34 mouse cellular contexts compared by ENCODE assay signal in the genomic region with DNA sequence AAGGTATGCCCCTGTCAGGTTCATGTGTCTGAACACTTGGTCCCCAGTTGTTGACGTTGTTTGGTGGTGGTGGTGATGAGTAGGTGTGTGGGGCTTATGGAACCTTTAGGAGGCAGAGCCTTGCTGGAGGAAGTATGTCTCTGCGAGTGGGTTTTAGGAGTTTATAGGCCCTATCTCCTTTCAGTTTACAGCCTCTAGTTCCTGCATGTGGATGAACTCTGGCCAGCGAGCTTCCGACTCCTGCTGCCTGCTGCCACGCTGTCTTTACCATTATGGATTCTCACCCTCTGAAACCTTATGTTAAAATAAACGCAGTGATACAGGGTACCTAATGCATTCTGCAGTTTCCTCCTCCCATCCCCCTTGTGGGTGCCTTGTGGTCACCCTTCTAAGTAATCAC. TPM values are rescaled to one million over a fixed set of nuclear protein-coding genes. Genes with fewer than 3 reads are reported as not detected.
"Had no signal": no experiment of that assay in that cellular context is flagged by ENCODE, and none has a peak within 500 bp of the region (broad histone marks: within the 10 kb centered on the region; RNA-seq: fewer than 3 reads in every experiment).

No protein-coding gene starts in this region.

- H3K27ac ChIP-seq: heart, embryonic 10.5 days; heart, embryonic 13.5 days; heart, embryonic 15.5 days; hindbrain, embryonic 10.5 days; hindbrain, embryonic 12.5 days; hindbrain, embryonic 13.5 days; hindbrain, embryonic 14.5 days; hindbrain, embryonic 15.5 days; hindbrain, postnatal 0 days; kidney, embryonic 15.5 days; kidney, postnatal 0 days; layer of hippocampus, adult 2 months; left cerebral cortex, adult 2 months had no signal

- H3K4me2 ChIP-seq: heart, embryonic 11.5 days; heart, embryonic 12.5 days; heart, embryonic 13.5 days; heart, embryonic 15.5 days; hindbrain, embryonic 12.5 days; hindbrain, embryonic 13.5 days; hindbrain, embryonic 14.5 days; hindbrain, embryonic 15.5 days; kidney, embryonic 15.5 days had no signal

- H3K9ac ChIP-seq: heart, embryonic 12.5 days; heart, embryonic 13.5 days; heart, embryonic 15.5 days; hindbrain, embryonic 12.5 days; hindbrain, embryonic 13.5 days; hindbrain, embryonic 14.5 days; hindbrain, embryonic 15.5 days; kidney, embryonic 15.5 days had no signal

- H3K36me3 ChIP-seq: heart, embryonic 10.5 days; heart, embryonic 12.5 days; heart, embryonic 13.5 days; heart, embryonic 15.5 days; hindbrain, embryonic 10.5 days; hindbrain, embryonic 12.5 days; hindbrain, embryonic 13.5 days; hindbrain, embryonic 15.5 days; kidney, embryonic 15.5 days had no signal

- DNase-seq: heart, postnatal 10 days; heart, postnatal 14 days; heart, postnatal 36 days; heart, postnatal 4 days; kidney, adult 11 months; kidney, adult 18-20 months; kidney, adult 8-10 months; kidney, adult 9 months; kidney, postnatal 10 days; kidney, postnatal 14 days; kidney, postnatal 25 days; kidney, postnatal 36 days; kidney, postnatal 4 days; layer of hippocampus, adult 9-11 months; layer of hippocampus, postnatal 36 days had no signal

- ATAC-seq: hindbrain, embryonic 16.5 days; hindbrain, postnatal 0 days; inflammation-experienced regulatory T-cells, adult 6 months; intestine, postnatal 0 days had no signal

- H3K4me3 ChIP-seq: heart, embryonic 10.5 days; heart, embryonic 12.5 days; heart, embryonic 13.5 days; heart, embryonic 15.5 days; hindbrain, embryonic 10.5 days; hindbrain, embryonic 12.5 days; hindbrain, embryonic 13.5 days; hindbrain, embryonic 15.5 days; kidney, embryonic 15.5 days; layer of hippocampus, adult 2 months; left cerebral cortex, adult 2 months had no signal

- H3K9me3 ChIP-seq: heart, embryonic 10.5 days; heart, embryonic 12.5 days; heart, embryonic 13.5 days; heart, embryonic 15.5 days; hindbrain, embryonic 10.5 days; hindbrain, embryonic 12.5 days; hindbrain, embryonic 13.5 days; hindbrain, embryonic 15.5 days; kidney, embryonic 15.5 days had no signal

- H3K27me3 ChIP-seq: heart, embryonic 12.5 days; heart, embryonic 15.5 days had no signal

RNA-seq across cellular contexts. Expression of a gene that starts 12.8 kb away (rescaled TPM):
- total RNA-seq: hematopoietic stem cell, adult 5-6 weeks had no signal
